Mouse (Mus musculus) spleen, adult 10 weeks (tissue): Measurements from ENCODE around the gene Rbbp4. TPM values are rescaled to one million over a fixed set of nuclear protein-coding genes. Genes with fewer than 3 reads are reported as not detected.

Experiments used
- polyA plus RNA-seq: library from polyadenylated mRNA; stranded (reverse); fragments of 350-450 nt; fragmentation: Illumina TruSeq; extraction: RNeasy Lipid Tissue Mini Kit (QIAGEN cat#74804); gene quantifications from one replicate; pipeline ENCODE4 v1.2.3, GENCODE M21; 2015; ENCODE audit warnings: low replicate concordance; ENCODE audit not compliant: insufficient read depth

Gene Rbbp4
- polyA plus RNA-seq: 154 TPM

DNA sequence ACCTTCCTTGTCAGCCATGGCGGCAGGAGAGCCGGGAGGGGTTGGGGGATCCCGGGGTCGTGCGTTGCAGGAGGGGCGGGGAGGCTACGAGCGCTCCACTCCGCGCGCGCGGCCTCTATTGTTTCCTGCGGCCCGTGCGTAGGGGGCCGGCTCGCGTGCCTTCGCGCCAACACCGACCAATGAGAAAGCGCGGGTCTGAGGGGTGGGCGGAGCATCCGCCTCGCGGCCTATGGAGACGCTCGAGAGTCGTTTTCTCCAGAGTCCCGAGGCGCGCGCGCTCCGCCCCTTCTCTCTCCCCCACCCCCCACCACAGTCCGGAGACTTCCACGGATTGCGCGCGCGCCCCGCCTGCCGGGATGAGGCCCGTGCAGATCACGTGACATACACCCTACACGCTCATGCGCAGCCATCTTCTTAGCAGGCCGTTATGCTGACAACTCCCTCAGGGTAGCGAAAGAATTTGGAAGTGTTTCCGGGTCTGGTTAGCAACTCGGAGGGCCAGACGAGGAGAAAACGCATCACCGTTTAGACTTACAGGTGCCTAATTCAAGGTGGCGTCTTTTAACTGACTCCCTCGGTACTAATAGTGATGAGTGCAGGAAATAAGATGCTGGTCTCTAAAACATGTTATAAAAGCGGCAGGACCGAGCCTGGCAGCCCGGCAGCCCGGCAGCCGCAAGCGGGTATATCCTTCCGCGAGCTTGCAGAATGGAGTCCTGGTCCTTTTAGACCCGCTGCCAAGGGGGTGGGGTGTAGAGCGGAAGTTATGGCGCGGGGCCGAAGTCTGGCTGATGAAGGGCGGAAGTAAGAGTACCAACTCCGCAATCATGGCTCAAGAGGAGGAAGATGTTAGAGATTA is at the start of gene Rbbp4, which contains the start of gene Zbtb8os:
Rbbp4 (minus strand) TSS at position 155 of the 859 bp plus-strand sequence.
Zbtb8os (plus strand) TSS at position 480 of the 859 bp plus-strand sequence.

DNA sequence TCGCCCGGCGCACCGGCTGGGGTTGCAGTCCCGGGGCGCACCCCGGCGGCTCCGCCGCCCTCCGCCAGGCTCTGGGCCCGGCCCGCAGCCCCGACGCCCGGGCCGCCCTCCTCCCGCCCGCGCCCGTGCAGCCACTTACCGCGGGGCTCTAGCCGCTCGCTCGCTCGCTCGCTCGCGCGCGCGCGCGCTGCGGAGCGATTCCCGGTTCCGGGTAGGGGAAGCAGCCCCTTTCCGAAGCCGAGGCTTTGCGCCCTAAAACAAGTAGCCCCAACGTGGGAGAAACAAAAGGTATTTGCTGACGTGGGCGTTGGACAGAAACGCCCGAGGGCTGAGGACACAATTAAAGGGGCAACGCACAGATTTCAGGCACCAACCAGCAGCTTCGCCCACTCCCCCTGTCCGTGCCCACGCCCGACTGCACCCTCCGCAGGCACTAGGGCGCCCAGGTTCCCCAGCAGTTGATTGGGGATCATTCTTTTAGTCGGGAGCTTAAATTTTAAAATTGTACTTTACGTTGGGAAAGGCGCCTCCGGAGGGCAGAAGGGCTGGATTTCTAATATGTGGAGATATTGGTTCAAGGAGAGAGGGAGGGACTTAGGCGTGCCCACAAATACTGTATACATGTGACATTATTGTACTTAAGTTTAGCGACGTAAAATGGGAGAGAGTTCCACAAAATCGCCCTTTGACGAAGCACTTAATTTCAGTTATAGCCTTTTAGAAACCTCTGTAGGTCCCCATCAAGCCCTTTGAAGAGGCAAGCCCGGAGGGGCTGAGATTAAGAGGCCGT is 42.6 kb upstream of the Rbbp4 start, which contains the start of gene Zbtb8a:
Zbtb8a (minus strand) TSS at position 516 of the 790 bp plus-strand sequence.

DNA sequence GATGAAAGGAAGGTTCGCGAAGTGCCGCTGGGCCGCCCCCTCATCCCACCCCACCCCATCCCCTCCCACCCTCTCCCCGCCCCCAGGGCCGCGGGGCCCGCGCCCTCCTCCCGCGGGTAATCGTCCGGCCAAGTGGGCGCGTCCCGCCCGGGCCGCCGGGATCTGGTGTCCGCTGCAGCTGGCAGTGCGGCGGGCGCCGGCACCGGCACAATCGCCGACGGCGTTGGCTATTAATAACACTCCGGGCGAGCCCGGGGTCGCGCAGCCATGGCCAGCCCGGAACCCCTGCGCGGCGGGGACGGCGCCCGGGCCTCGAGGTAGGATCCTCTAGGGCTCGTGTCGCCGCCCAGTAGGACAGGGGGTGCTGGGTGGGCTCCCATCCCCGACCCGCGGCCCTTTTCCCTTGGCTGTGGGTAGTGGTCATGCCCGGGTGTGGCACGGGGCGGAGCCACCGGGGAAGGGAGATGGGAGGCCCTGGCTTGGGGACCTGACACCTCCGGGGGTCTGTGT is 47.6 kb downstream of the Rbbp4 start, which contains the start of gene Sync:
Sync (plus strand) TSS at position 146 of the 510 bp plus-strand sequence.

DNA sequence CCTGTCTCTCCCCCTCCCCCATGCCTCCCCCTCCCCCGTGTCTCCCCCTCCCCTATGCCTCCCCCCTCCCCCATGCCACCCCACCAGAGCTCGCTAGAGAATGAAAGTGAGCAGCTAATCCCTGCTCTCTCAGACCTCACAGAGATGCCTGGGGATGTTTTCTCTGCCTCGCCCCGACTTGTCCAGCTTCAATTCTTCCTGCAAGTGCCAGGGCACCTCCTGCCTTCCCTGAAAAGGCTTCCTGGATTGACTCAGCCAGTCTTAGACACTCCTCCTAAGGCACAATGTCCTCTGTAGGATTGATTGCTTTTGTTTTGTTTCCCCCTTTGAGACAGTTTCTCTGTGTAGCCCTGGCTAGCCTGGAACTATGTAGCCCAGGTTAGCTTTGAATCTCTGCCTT is 74.0 kb downstream of the Rbbp4 start, which contains the start of gene C77080:
C77080 (minus strand) TSS at position 209 of the 400 bp plus-strand sequence.

Other genes with a start within 250 kb of the Rbbp4 start
- gene Tmem54, start 229.8 kb downstream of the Rbbp4 start, polyA plus RNA-seq: not detected
- not detected for gene Hpca, start 213.3 kb downstream of the Rbbp4 start, polyA plus RNA-seq
- 1.8 TPM for gene Fndc5, start 198.4 kb downstream of the Rbbp4 start, polyA plus RNA-seq
- 74.0 TPM for gene S100pbp, start 145.6 kb downstream of the Rbbp4 start, polyA plus RNA-seq
- gene Yars, start 145.6 kb downstream of the Rbbp4 start, polyA plus RNA-seq: 28.6 TPM
- 0.61 TPM for gene C77080, start 74.0 kb downstream of the Rbbp4 start, polyA plus RNA-seq
- 1.9 TPM for gene Sync, start 47.8 kb downstream of the Rbbp4 start, polyA plus RNA-seq
- gene Zbtb8os, start 325 bp upstream of the Rbbp4 start, polyA plus RNA-seq: 119 TPM
- gene Zbtb8a, start 42.7 kb upstream of the Rbbp4 start, polyA plus RNA-seq: 4.8 TPM
- not detected for gene Zbtb8b, start 105.5 kb upstream of the Rbbp4 start, polyA plus RNA-seq
- 45.0 TPM for gene Bsdc1, start 126.2 kb upstream of the Rbbp4 start, polyA plus RNA-seq
- gene Tssk3, start 155.7 kb upstream of the Rbbp4 start, polyA plus RNA-seq: not detected
- gene Fam229a, start 155.8 kb upstream of the Rbbp4 start, polyA plus RNA-seq: not detected
- 79.0 TPM for gene Marcksl1, start 178.2 kb upstream of the Rbbp4 start, polyA plus RNA-seq
- gene Hdac1, start 207.3 kb upstream of the Rbbp4 start, polyA plus RNA-seq: 187 TPM
- 95.5 TPM for gene Lck, start 238.3 kb upstream of the Rbbp4 start, polyA plus RNA-seq
- 10.3 TPM for gene Fam167b, start 243.2 kb upstream of the Rbbp4 start, polyA plus RNA-seq